Mouse (Mus musculus) adrenal gland, adult (tissue): ENCODE data around the gene Prr22.

ENCODE experiments used
- DNase-seq, 2 experiments: peaks; one replicate each; pipeline ENCODE4 v3.0.0; 2022 to 2023; ENCODE audit warnings: low spot score in 1 of 2; ENCODE audit not compliant: inconsistent age in 2 of 2

Prr22 gene

GRCm38 (mm10) chr17:56804952-56805351 is 34.9 kb downstream of the Prr22 start:
- DNase-seq: peak; percentile 79 to 92

- peak; percentile 67 to 84 for DNase-seq
Observed at GRCm38 (mm10) chr17:56805784-56806183, 35.7 kb downstream of the Prr22 start.

- peak; percentile 86 to 95 for DNase-seq
Observed at GRCm38 (mm10) chr17:56808518-56808917, 38.5 kb downstream of the Prr22 start.

- peak; percentile 97 to 98 for DNase-seq
Observed at GRCm38 (mm10) chr17:56810245-56810644, 40.2 kb downstream of the Prr22 start.

GRCm38 (mm10) chr17:56814316-56815056 is 44.4 kb downstream of the Prr22 start:
- peak; percentile 72 to 84 for DNase-seq

GRCm38 (mm10) chr17:56815057-56815345 is 45.0 kb downstream of the Prr22 start:
- no peak for DNase-seq

GRCm38 (mm10) chr17:56818067-56818636 is 48.1 kb downstream of the Prr22 start:
- no peak for DNase-seq

GRCm38 (mm10) chr17:56819032-56819545 is 49.0 kb downstream of the Prr22 start:
- peak in 1 of 2 experiments; percentile 46 for DNase-seq

GRCm38 (mm10) chr17:56819694-56820111 is 49.7 kb downstream of the Prr22 start:
- DNase-seq: no peak
